Mouse (Mus musculus): ENCODE data around the gene Htr3b. TPM values are rescaled to one million over a fixed set of nuclear protein-coding genes. Genes with fewer than 3 reads are reported as not detected.
"Not testable (repeated sequence)": the region's sequence is repeated elsewhere in the genome, so short reads cannot be mapped to it uniquely, and the experiment has no call there.

Gene Htr3b
- not detected for total RNA-seq (2021)
- long read RNA-seq, experiment 1, result 0 reads
- long read RNA-seq, experiment 2, result 0 reads

GRCm38 (mm10) chr9:48964587-48965040 lies at the start of gene Htr3b:
Gene Htr3b (minus strand): TSS chr9:48964990.
- no peak for DNase-seq (ENCODE audit: low spot score)

- peak; percentile 56 for DNase-seq (ENCODE audit: low spot score)
These were observed 34.5 kb upstream of the Htr3b start for GRCm38 (mm10) chr9:48999256-48999655.

- no peak for DNase-seq (ENCODE audit: low spot score)
These were observed 30.9 kb upstream of the Htr3b start for GRCm38 (mm10) chr9:48995735-48996134.

GRCm38 (mm10) chr9:48994779-48995178 lies 30.0 kb upstream of the Htr3b start:
- DNase-seq (ENCODE audit: low spot score), result no peak

- no peak for DNase-seq (ENCODE audit: low spot score)
These were observed 26.9 kb upstream of the Htr3b start for GRCm38 (mm10) chr9:48991671-48992070.

- DNase-seq (ENCODE audit: low spot score), result peak; percentile 20
These were observed 22.7 kb upstream of the Htr3b start for GRCm38 (mm10) chr9:48987201-48988101.

- DNase-seq (ENCODE audit: low spot score), result peak; percentile 60
These were observed 21.9 kb upstream of the Htr3b start for GRCm38 (mm10) chr9:48986616-48987141.

- DNase-seq (ENCODE audit: low spot score), result no peak
These were observed 20.9 kb upstream of the Htr3b start for GRCm38 (mm10) chr9:48985708-48986088.

- peak; percentile 100 for DNase-seq (ENCODE audit: low spot score)
These were observed 20.3 kb upstream of the Htr3b start, which contains the start of gene Usp28 for GRCm38 (mm10) chr9:48984845-48985707. Gene Usp28 (plus strand): TSS chr9:48985375.

- DNase-seq (ENCODE audit: low spot score), result no peak
These were observed 19.6 kb upstream of the Htr3b start for GRCm38 (mm10) chr9:48984320-48984844.

GRCm38 (mm10) chr9:48983801-48984200 lies 19.0 kb upstream of the Htr3b start:
- not testable (repeated sequence) for DNase-seq (ENCODE audit: low spot score)

- no peak for DNase-seq (ENCODE audit: low spot score)
These were observed 17.0 kb upstream of the Htr3b start for GRCm38 (mm10) chr9:48981827-48982226.

GRCm38 (mm10) chr9:48980781-48981180 lies 16.0 kb upstream of the Htr3b start:
- DNase-seq (ENCODE audit: low spot score), result no peak

- no peak for DNase-seq (ENCODE audit: low spot score)
These were observed 15.6 kb upstream of the Htr3b start for GRCm38 (mm10) chr9:48980371-48980770.

- no peak for DNase-seq (ENCODE audit: low spot score)
These were observed 12.0 kb upstream of the Htr3b start for GRCm38 (mm10) chr9:48976661-48977355.

GRCm38 (mm10) chr9:48972494-48972893 lies 7.7 kb upstream of the Htr3b start:
- DNase-seq (ENCODE audit: low spot score), result peak; percentile 24

- no peak for DNase-seq (ENCODE audit: low spot score)
These were observed 2.7 kb downstream of the Htr3b start for GRCm38 (mm10) chr9:48962131-48962530.

GRCm38 (mm10) chr9:48961314-48961713 lies 3.5 kb downstream of the Htr3b start:
- no peak for DNase-seq (ENCODE audit: low spot score)

- DNase-seq (ENCODE audit: low spot score), result no peak
These were observed 17.2 kb downstream of the Htr3b start for GRCm38 (mm10) chr9:48947565-48947964.

- no peak for DNase-seq (ENCODE audit: low spot score)
These were observed 22.4 kb downstream of the Htr3b start for GRCm38 (mm10) chr9:48942349-48942748.

GRCm38 (mm10) chr9:48929436-48929835 lies 35.4 kb downstream of the Htr3b start:
- no peak for DNase-seq (ENCODE audit: low spot score)

All from gastrocnemius, adult 18-20 months (tissue).